Mouse (Mus musculus): ENCODE data around the gene Sytl5. TPM values are rescaled to one million over a fixed set of nuclear protein-coding genes. Genes with fewer than 3 reads are reported as not detected.

Gene Sytl5
- total RNA-seq (2021): under 1 TPM; 0.31 to 0.39 TPM
- long read RNA-seq, experiment 1: 0 reads
- long read RNA-seq, experiment 2: 0 reads

DNA sequence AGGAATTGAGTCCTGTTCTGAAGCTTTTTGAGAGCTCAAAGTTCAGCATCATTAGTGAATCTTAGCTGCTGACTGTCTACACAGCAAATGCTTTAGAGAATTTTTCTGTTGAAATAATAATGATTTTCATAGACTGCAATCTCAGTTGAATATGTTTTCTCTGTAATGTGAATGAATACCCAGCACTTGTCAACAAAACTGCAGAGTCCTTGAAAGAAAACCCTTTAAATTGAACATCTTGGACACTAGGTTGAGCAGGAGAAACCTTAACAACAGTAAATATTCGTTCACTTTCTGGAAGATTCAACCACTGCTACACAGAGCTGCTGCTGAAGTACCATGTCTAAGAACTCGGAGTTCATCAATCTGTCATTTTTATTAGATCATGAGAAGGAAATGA is at the start of gene Sytl5:
Gene Sytl5 (plus strand): TSS at position 301 of the 400 bp plus-strand sequence.
- DNase-seq (ENCODE audit: low spot score in 2 of 2): no peak

DNA sequence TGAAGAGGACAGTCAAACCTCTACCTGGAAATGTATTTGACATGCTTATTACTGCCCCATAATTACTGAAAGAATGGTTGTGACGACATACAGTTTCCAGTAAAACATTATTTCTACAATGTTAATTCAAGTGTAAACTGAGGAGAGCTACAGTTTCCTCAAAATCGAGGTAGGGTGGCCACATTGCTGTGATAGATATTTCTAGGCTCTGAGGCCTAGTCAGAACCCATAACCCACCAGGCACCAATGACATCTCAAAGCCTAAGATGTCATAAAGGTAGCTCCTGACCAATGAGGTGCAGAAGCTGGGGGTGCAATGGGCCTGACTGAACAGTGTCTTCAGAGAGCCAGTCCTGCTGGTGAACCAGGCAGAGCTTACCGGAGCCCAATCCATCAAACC is 38.8 kb upstream of the Sytl5 start, which contains the start of gene Hypm:
Gene Hypm (plus strand): TSS at position 301 of the 400 bp plus-strand sequence.
- DNase-seq (ENCODE audit: low spot score in 2 of 2): no peak

DNA sequence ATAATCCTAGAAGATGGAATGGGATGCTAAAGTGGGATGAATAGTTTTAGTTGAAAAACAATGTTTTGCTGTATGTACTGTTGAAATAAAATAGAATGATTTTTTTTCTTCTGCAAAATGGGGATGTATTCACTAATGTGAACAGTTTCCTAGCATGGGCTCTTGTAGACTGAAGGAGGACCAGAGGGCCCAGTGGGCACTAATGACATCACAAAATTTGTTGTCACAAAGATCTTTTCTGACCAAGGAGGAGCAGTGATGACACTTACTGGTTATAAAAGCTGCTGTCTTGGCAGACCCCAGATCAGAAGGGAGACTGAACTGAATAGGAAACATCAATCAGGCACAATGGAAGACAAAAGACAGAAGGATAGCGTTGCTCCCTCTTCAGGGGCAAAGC is 36.0 kb upstream of the Sytl5 start, which contains the start of gene H2al3:
Gene H2al3 (plus strand): TSS at position 301 of the 400 bp plus-strand sequence.
- no peak for DNase-seq (ENCODE audit: low spot score in 2 of 2)

DNA sequence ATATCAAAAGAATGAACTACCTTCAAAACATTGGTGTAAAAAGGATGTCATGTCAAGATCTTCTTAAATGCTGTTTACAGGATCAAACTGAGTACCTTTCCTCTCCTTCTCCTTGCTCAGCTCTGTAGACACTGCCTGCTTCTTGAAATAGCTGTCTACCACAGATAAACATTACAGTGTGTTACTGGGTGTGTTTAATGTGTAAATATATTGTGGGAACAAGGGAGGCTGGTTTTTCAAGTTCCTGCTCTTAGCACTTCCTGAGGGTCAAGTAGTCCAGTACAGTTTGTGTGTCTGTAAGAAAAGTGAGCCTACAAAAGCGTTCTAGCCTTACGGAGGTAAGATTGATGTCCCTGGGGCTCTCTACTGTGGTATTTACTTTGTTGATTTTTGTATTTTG is 23.6 kb upstream of the Sytl5 start:
- DNase-seq (ENCODE audit: low spot score in 2 of 2): no peak

DNA sequence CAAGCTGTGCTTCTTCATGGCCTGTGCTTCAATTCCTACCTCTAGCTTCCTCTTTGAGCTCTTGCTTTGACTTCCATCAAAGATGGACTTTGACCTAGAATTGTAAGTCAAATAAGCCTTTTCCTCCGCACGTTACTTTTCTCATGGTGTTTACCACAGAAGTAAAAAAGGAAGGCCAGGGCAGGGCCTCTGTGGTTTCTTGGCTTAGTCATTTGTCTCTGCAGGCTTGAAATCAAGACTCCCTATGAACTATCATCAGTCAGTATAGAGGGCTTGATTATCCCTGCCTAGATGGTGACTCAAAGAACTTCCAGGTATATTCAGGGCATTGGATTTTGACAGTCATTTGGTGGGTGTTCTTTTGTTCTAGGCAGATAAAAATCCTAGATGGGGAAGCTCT is 9.9 kb upstream of the Sytl5 start:
- DNase-seq (ENCODE audit: low spot score in 2 of 2): no peak

DNA sequence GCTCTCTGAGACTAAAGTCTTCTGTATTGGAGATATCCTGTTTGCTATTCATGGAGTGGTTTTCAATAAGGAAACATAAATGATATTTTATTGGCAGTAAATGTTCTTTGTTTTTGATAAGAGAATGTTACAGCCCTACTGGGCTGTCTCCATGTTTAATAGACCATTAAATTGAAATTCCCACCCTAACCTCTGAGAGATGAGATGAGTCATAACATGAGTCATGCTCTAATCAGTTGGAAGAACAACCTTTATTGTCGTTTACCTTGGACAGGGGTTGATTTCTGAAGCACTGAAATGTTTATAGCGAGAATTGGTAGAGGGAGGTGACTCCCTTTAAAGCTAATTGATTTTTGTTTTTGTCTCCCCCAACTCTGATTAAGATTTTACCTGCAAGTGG is 24.1 kb downstream of the Sytl5 start:
- DNase-seq (ENCODE audit: low spot score in 2 of 2): no peak

DNA sequence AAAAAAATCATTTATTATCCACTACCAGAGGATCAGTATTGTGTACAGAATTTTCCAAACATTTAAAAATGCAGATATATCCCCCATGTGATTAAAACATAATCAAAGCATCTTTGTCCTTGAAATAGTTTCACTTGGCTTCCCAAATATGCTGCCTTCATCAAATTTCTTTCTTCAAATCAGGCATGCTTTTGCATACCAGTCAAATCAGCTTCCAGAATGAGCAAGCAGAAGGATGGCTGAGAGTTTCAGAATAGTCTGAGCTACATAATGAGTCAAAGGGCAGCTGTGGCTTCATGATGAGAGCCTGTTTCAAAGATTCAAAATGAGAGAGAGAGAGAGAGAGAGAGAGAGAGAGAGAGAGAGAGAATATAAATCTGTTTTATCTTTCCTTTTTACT is 48.4 kb downstream of the Sytl5 start:
- DNase-seq (ENCODE audit: low spot score in 2 of 2): no peak

DNA sequence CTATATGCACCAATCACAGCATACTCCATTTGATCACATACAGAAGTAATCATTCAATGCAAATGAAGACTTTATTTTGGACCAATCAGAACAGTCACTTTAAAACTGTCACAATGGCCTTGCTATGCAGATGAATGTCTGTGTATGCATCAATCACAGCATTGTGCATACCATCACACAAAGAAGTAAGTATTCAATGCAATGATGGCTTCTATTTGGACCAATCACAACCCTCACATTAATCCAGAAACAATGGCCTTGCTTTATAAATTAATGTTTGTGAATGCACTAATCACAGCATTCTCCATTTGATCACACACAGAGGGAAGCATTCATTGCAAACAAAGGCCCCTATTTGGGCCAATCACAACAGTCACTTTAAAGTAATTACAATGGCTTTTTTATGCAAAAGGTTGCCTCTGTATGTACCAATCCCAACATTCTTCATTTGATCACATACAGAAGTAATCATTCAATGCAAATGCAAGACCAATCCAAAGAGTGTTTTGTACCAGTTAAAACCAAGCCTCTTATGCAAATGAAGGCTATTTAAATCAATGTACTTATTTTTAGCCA is 98.8 kb downstream of the Sytl5 start:
- DNase-seq (ENCODE audit: low spot score in 2 of 2): no peak

DNA sequence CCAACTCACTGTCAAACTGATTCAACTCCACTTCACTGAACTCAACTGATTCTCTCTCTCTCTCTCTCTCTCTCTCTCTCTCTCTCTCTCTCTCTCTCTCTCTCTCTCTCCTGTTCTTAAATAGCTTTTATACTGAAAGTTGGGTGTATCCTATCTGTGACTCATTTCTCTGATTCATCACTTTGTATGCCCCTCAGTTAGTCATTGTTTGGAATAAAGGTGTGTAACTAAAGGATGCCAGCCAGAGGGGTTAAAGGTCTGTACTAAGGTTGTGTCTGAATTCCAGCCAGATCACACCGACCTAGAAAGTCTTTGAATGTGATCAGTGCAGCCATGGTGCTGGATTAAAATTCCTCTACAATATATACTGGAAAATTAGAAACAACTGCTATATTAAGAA is 115.3 kb downstream of the Sytl5 start:
- DNase-seq (ENCODE audit: low spot score in 2 of 2): no peak

DNA sequence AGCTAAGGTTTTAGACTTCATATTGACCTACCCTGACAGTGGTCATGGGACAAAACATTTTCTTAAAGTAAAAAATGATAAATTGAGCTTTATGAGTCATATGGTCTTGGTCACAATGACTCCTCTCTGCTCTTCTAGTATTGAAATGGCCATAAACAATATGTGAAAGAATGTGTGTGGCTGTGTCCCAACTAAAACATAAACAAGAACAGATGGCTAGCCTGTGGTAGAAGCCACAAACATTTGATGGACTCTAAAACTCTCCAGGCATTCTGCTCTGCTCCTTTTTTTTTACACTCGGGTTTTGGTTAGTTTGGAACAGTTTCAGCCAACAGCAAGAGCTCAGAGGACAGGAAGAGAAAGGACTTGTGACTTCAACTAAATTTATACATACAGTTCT is 120.5 kb downstream of the Sytl5 start:
- no peak for DNase-seq (ENCODE audit: low spot score in 2 of 2)

DNA sequence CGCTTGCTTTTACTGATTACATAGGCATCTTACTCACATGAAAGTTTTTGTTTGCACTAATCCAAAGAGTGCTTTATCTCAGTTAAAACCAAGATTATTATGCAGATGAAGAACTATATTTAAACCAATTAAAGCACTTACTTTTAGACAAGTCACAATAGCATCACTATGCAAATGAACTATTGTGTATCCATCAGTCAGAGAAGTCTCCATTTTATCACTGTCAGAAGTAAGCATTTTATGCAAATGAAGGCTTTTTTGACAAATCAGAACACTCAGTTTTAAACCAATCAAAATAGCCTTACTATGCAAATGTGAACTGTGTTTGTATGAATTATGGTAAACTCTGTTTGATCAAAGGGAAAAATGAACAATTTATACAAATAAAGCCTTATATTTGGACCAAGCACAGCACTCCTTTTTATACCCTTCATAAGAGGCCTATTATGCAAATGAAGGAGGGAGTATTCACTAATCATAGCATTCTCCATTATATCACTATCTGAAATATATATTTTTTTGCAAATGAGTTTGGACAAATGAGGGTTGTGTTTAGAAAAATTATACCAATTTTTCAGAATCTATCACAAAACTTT is 122.4 kb downstream of the Sytl5 start:
- no peak for DNase-seq (ENCODE audit: low spot score in 2 of 2)

DNA sequence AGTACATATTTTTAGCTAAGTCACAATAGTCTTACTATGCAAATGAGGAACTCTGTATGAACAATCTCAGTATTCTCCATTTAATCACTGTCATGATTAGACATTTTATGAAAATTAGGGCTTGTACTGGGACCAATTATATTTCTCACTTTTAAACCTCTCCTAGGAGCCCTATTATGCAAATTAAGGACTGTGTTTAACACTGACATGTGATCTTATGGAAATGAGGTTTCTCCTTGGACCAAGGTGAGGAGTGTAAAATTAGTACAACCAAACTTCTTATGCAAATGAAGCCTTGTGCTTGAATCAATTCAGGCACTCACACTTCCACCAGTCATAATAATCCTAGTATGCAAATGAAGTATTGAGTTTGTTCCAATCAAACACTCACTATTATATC is 124.8 kb downstream of the Sytl5 start:
- no peak for DNase-seq (ENCODE audit: low spot score in 2 of 2)

DNA sequence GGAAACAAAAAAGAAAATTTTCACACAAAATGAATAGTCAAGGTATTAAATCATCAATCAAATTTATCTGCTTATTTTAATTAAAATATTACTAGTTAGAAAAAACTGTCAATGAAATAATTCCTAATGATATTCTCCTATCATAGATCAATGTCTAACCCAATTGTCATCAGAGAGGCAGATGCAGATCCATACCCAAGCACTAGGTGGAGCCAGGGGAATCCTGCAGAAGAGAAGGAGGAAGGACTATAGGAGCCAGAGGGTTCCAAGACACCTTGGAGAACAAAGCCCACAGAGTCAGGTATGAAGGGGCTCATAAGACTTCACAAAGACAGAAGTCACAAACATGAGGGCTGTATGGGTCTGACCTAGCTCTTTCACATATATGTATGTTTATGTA is 149.2 kb downstream of the Sytl5 start:
- DNase-seq (ENCODE audit: low spot score in 2 of 2): no peak

Other genes starting within 250 kb of the Sytl5 start
- 10 to 100 TPM; 66.7 to 71.1 TPM for gene Dynlt3, start 222.6 kb upstream of the Sytl5 start, total RNA-seq (2021)
- not detected for gene Hypm, start 38.7 kb upstream of the Sytl5 start, total RNA-seq (2021)
- not detected for gene H2al3, start 35.9 kb upstream of the Sytl5 start, total RNA-seq (2021)
- 10 to 100 TPM; 43.2 to 46.6 TPM for gene Srpx, start 232.1 kb downstream of the Sytl5 start, total RNA-seq (2021)

Data from gastrocnemius, postnatal 4 days (tissue).